Comparison of ENCODE assay signal across 8 mouse cellular contexts in the genomic region with DNA sequence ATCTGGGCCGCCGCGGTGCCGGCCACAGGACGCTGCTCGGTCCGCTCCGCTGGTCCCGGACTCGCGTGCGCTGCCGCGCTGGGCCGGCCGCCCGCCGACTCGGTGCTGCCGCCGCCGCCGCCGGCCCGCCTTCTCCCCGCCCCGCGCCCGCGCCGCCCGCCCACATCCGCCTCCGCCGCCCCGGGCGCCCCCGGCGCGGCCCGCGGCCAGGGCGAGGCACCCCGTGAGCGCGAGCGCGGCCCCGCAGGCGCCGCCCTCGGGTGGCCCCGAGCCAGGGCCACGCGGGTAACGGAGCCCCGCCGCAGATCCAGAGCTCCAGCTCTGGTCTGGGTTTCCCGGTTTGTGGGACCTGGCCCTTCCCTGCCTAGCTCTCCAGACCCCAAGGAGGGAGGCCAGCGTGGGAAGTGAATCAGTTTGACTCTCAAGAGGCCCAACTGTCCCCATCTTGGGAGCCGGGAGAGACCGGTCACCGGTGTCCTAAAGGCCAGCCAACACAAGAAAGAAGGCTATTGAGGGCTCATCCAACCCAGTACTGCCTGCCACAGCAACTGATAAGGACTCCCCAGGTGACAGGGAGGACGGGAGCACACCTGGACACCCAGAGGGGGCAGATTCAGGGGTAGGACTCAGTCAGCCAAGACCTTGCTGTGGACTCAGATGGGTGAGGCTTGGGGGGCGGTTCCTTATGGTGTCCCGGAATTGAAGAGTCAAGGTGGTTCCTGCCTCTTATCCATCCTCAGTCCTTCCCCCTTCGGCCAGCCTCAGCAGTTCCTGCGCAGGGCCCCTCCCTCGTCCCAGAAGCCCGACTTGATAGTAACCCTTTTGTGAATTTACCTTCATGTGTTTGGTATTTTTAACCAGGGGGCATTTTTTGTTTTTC. TPM values are rescaled to one million over a fixed set of nuclear protein-coding genes. Genes with fewer than 3 reads are reported as not detected.
DNase-seq lines count a peak whose midpoint lies in the region; ATAC-seq and TF ChIP-seq lines count a peak whose summit lies in the region.

A gene (minus strand): TSS at position 753 of the 880 bp plus-strand sequence.

- WGBS in heart, embryonic 16.5 days, result 0% methylated on average over 56 of the region's 70 CpGs
- WGBS in lung, adult 2 months, result 4% methylated on average over 69 of the region's 70 CpGs
- under 1% methylated on average over 45 of the region's 70 CpGs for WGBS in neural tube, embryonic 14.5 days

- H3K36me3 ChIP-seq in heart, embryonic 16.5 days (ENCODE audit: control insufficient read depth, insufficient read depth), result peaks cover 8% of the 10 kb centered on the region
- peaks cover 7% of the 10 kb centered on the region; the same call in 1 of the 2 replicates for H3K36me3 ChIP-seq in neural tube, embryonic 14.5 days (ENCODE audit: control insufficient read depth, insufficient read depth, low read length)

- peak; percentile 100 for DNase-seq in MEL-GATA-1-ER (ENCODE audit: extremely low read depth, low read depth)
- peak; percentile 77 for DNase-seq in kidney, postnatal 14 days
- peak; percentile 77 for DNase-seq in lung, adult 2 months
- DNase-seq in urinary bladder, postnatal 14 days (ENCODE audit: low spot score), result peak; percentile 72

- no peaks in the 10 kb centered on the region for H3K27me3 ChIP-seq in heart, embryonic 16.5 days (ENCODE audit: control insufficient read depth, insufficient read depth, low read length)
- H3K27me3 ChIP-seq in neural tube, embryonic 14.5 days (ENCODE audit: control insufficient read depth, insufficient read depth, low read length), result peaks cover 7% of the 10 kb centered on the region; the same call in 1 of the 2 replicates

- H3K4me3 ChIP-seq in bone marrow macrophage, adult 2 months (ENCODE audit: insufficient read depth, low read length), result peak within 1 kb of the TSS; percentile 93
- peak within 1 kb of the TSS; percentile 98 for H3K4me3 ChIP-seq in heart, embryonic 16.5 days (ENCODE audit: low read length)
- peak within 1 kb of the TSS; percentile 75 for H3K4me3 ChIP-seq in lung, adult 2 months (replicated peaks; ENCODE audit: extremely low read depth, low read depth, low read length)
- H3K4me3 ChIP-seq in neural tube, embryonic 14.5 days (ENCODE audit: low read depth, low read length), result peak within 1 kb of the TSS; percentile 87

- TF ChIP-seq CTCF in bone marrow macrophage, adult 2 months (IDR thresholded peaks at IDR 0.05; ENCODE audit: low read depth, low read length), result 0 out of 2 replicates have a peak, but pooled peaks have one; percentile 9
- TF ChIP-seq CTCF in lung, adult 2 months (IDR thresholded peaks at IDR 0.05; ENCODE audit: insufficient read depth, low read length), result no peak

- peak within 1 kb of the TSS; percentile 100 for H3K9ac ChIP-seq in heart, embryonic 16.5 days (ENCODE audit: low read length)
- peak within 1 kb of the TSS; percentile 90 for H3K9ac ChIP-seq in neural tube, embryonic 14.5 days (replicated peaks; ENCODE audit: low read depth, low read length)

- H3K4me2 ChIP-seq in heart, embryonic 16.5 days (ENCODE audit: low read depth, low read length), result peak within 1 kb of the TSS; percentile 81
- H3K4me2 ChIP-seq in neural tube, embryonic 14.5 days (ENCODE audit: low read depth, low read length), result peak within 1 kb of the TSS; percentile 74

- peaks cover 33% of the 10 kb centered on the region for H3K4me1 ChIP-seq in bone marrow macrophage, adult 2 months (ENCODE audit: control insufficient read depth, insufficient read depth, low read length)
- peaks cover 53% of the 10 kb centered on the region for H3K4me1 ChIP-seq in heart, embryonic 16.5 days (ENCODE audit: control insufficient read depth, insufficient read depth, low read length)
- peaks cover 33% of the 10 kb centered on the region for H3K4me1 ChIP-seq in lung, adult 2 months (ENCODE audit: control insufficient read depth, insufficient read depth, low read length)
- peaks cover 40% of the 10 kb centered on the region for H3K4me1 ChIP-seq in neural tube, embryonic 14.5 days (ENCODE audit: control insufficient read depth, insufficient read depth, low read length)

- ATAC-seq in erythroid progenitor cell, adult 5-6 weeks (replicated peaks; ENCODE audit: low FRiP score, poor library complexity, severe bottlenecking), result peak; percentile 8; the same call in 1 of the 2 replicates
- peak; percentile 45 for ATAC-seq in heart, embryonic 16.5 days (replicated peaks; ENCODE audit: extremely low read depth, insufficient read depth, low FRiP score)
- ATAC-seq in neural tube, embryonic 14.5 days (ENCODE audit: low read depth), result 0 out of 2 replicates have a peak, but pooled peaks have one; percentile 10

- H3K9me3 ChIP-seq in heart, embryonic 16.5 days (replicated peaks; ENCODE audit: control insufficient read depth, low read length), result no peaks in the 10 kb centered on the region
- H3K9me3 ChIP-seq in neural tube, embryonic 14.5 days (ENCODE audit: control insufficient read depth, low read length), result no peaks in the 10 kb centered on the region

- no peak for TF ChIP-seq POLR2A in bone marrow macrophage, adult 2 months (IDR thresholded peaks at IDR 0.05; ENCODE audit: borderline replicate concordance, low read depth, low read length)
- TF ChIP-seq POLR2A in lung, adult 2 months (IDR thresholded peaks at IDR 0.05; ENCODE audit: borderline replicate concordance, extremely low read depth, low read depth, low read length), result peak; percentile 45; the same call in 1 of the 2 replicates

- peak within 1 kb of the TSS; percentile 88 for H3K27ac ChIP-seq in bone marrow macrophage, adult 2 months (ENCODE audit: insufficient read depth, low read depth, low read length)
- H3K27ac ChIP-seq in heart, embryonic 16.5 days (ENCODE audit: low read length), result peak within 1 kb of the TSS; percentile 99
- H3K27ac ChIP-seq in neural tube, embryonic 14.5 days (ENCODE audit: low read depth, low read length), result peak within 1 kb of the TSS; percentile 89

RNA-seq across cellular contexts. Expression of the gene that starts here (rescaled TPM):
- polyA plus RNA-seq in bone marrow macrophage, adult 2 months (2012; ENCODE audit: insufficient read depth, insufficient read length, missing spikeins), result 169 and 176 TPM in 2 replicates
- 22.6 and 24.1 TPM in 2 replicates for total RNA-seq in erythroid progenitor cell, adult 5-6 weeks (2015; ENCODE audit: low replicate concordance)
- 24.5 and 40.9 TPM in 2 replicates for total RNA-seq in erythroid progenitor cell, adult 5-6 weeks (2017; ENCODE audit: low replicate concordance)
- 51.4 and 56.7 TPM in 2 replicates for polyA plus RNA-seq in heart, embryonic 16.5 days (2015; fragmentation: Nextera tagmentation; extraction: Ambion mirVana)
- polyA plus RNA-seq in lung, adult 2 months (2012; rRNA removed), result 166 and 187 TPM in 2 replicates
- 57.9 and 59.2 TPM in 2 replicates for polyA plus RNA-seq in neural tube, embryonic 14.5 days (2014; fragmentation: Nextera tagmentation; extraction: Ambion mirVana)

Comparison
In these comparisons a context has a peak if more than half of its experiments do, and no peak if none do; other contexts are left out.
1. Peak in every context shown above with its lines: DNase-seq, ATAC-seq, H3K4me3 ChIP-seq and H3K27ac ChIP-seq.